Mouse (Mus musculus) intestine, embryonic 15.5 days (tissue): ENCODE measurements around the gene Ryr1. TPM values are rescaled to one million over a fixed set of nuclear protein-coding genes. Genes with fewer than 3 reads are reported as not detected.

Experiments used
- ATAC-seq: fragments of 200-750 bp; cut with Nextera tagmentation; 2 replicates; pipeline ENCODE4 v1.8.0; 2017; ENCODE audit warnings: moderate TSS enrichment, moderate library complexity
- H3K27ac ChIP-seq: fragments of 300-500 bp; sonication (generic); 2 replicates; pipeline ENCODE4 v1.5.1; 2015; ENCODE audit warnings: mild to moderate bottlenecking, inconsistent platforms
- H3K27me3 ChIP-seq: fragments of 300-500 bp; sonication (generic); replicated peaks from 2 replicates; pipeline ENCODE4 v1.6.1; 2015; ENCODE audit warnings: inconsistent platforms
- H3K36me3 ChIP-seq: fragments of 300-500 bp; sonication (generic); 2 replicates; pipeline ENCODE4 v1.6.1; 2015; ENCODE audit warnings: inconsistent platforms
- H3K4me1 ChIP-seq: fragments of 300-500 bp; sonication (generic); replicated peaks from 2 replicates; pipeline ENCODE4 v1.6.1; 2015; ENCODE audit warnings: inconsistent platforms
- H3K4me2 ChIP-seq: fragments of 300-500 bp; sonication (generic); replicated peaks from 2 replicates; pipeline ENCODE4 v1.6.1; 2015; ENCODE audit warnings: mild to moderate bottlenecking, inconsistent platforms
- H3K4me3 ChIP-seq: fragments of 300-500 bp; sonication (generic); replicated peaks from 2 replicates; pipeline ENCODE4 v1.5.1; 2015; ENCODE audit warnings: inconsistent platforms
- H3K9ac ChIP-seq: fragments of 300-500 bp; sonication (generic); 2 replicates; pipeline ENCODE4 v1.6.1; 2015; ENCODE audit warnings: inconsistent platforms
- H3K9me3 ChIP-seq: fragments of 300-500 bp; sonication (generic); 2 replicates; pipeline ENCODE4 v1.6.1; 2016; ENCODE audit warnings: inconsistent platforms
- WGBS: fragments of 180-500 bp; shearing (Covaris S2); methylation state at CpG from one replicate; pipeline ENCODE4 v1.1.7; 2015; 5-methylcytosine and 5-hydroxymethylcytosine counted together
- polyA plus RNA-seq: library from polyadenylated mRNA; unstranded; fragments of >200 nt; fragmentation: Nextera tagmentation; extraction: Ambion mirVana; gene quantifications from 2 replicates; pipeline ENCODE4 v1.2.1, GENCODE M21; 2015

Gene Ryr1
- polyA plus RNA-seq, result 0.67 and 1.00 TPM in 2 replicates

- H3K9me3 ChIP-seq, result no peaks in the 10 kb centered on the region
- no peaks in the 10 kb centered on the region for H3K36me3 ChIP-seq
- 1% methylated on average over 16 of the region's 16 CpGs for whole genome bisulfite sequencing
- ATAC-seq, result peak; percentile 87
- H3K27me3 ChIP-seq, result no peaks in the 10 kb centered on the region
- peak within 1 kb of the TSS; percentile 39 for H3K9ac ChIP-seq
- peak within 1 kb of the TSS; percentile 94 for H3K4me2 ChIP-seq
- H3K4me1 ChIP-seq, result peaks cover 18% of the 10 kb centered on the region
- H3K4me3 ChIP-seq, result peak within 1 kb of the TSS; percentile 45
- H3K27ac ChIP-seq, result no peak within 1 kb of the TSS
Measured at GRCm38 (mm10) chr7:29124970-29125369, at the start of gene Ryr1. TSS of gene Ryr1 (minus strand) at chr7:29125179.

GRCm38 (mm10) chr7:29172390-29173016, 47.5 kb upstream of the Ryr1 start:
- Histone ChIP-seq H3K4me3 (0 out of 2 replicates have a peak overlapping the region, but pooled peaks have one; percentile 58), H3K27ac (no peak overlapping the region), H3K4me1 (peaks cover 32% of the 10 kb centered on the region), H3K9me3 (no peaks in the 10 kb centered on the region), H3K4me2 (no peak overlapping the region), H3K27me3 (peaks cover 41% of the 10 kb centered on the region), H3K9ac (no peak overlapping the region), H3K36me3 (peaks cover 36% of the 10 kb centered on the region)
- WGBS, result 49% methylated on average over 32 of the region's 32 CpGs
- ATAC-seq, result no peak

GRCm38 (mm10) chr7:29171562-29172097, 46.7 kb upstream of the Ryr1 start:
- Histone ChIP-seq H3K27me3 (peaks cover 41% of the 10 kb centered on the region), H3K36me3 (peaks cover 36% of the 10 kb centered on the region), H3K9me3 (no peaks in the 10 kb centered on the region), H3K4me3 (peak overlapping the region; percentile 58), H3K4me2 (peak overlapping the region; percentile 89), H3K4me1 (peaks cover 32% of the 10 kb centered on the region), H3K27ac (no peak overlapping the region), H3K9ac (peak overlapping the region; percentile 41)
- 6% methylated on average over 34 of the region's 34 CpGs for WGBS
- no peak for ATAC-seq

GRCm38 (mm10) chr7:29170755-29171561, 46.0 kb upstream of the Ryr1 start:
- H3K9me3 ChIP-seq, result no peaks in the 10 kb centered on the region
- H3K4me3 ChIP-seq, result peak overlapping the region; percentile 58
- H3K27me3 ChIP-seq, result peaks cover 41% of the 10 kb centered on the region
- peak overlapping the region; percentile 89 for H3K4me2 ChIP-seq
- H3K4me1 ChIP-seq, result peaks cover 32% of the 10 kb centered on the region
- H3K9ac ChIP-seq, result peak overlapping the region; percentile 41
- H3K27ac ChIP-seq, result no peak overlapping the region
- WGBS, result 2% methylated on average over 43 of the region's 43 CpGs
- peaks cover 30% of the 10 kb centered on the region for H3K36me3 ChIP-seq
- peak; percentile 6 for ATAC-seq

GRCm38 (mm10) chr7:29170066-29170754, 45.2 kb upstream of the Ryr1 start, which contains the start of the genes Ggn and Spred3:
TSS of gene Ggn (plus strand) at chr7:29170210.
TSS of gene Spred3 (minus strand) at chr7:29170411.
- peaks cover 41% of the 10 kb centered on the region for H3K27me3 ChIP-seq
- no peaks in the 10 kb centered on the region for H3K9me3 ChIP-seq
- peak; percentile 73 for ATAC-seq
- H3K4me1 ChIP-seq, result peaks cover 32% of the 10 kb centered on the region
- peak within 1 kb of the TSS; percentile 89 for H3K4me2 ChIP-seq
- peaks cover 24% of the 10 kb centered on the region for H3K36me3 ChIP-seq
- peak within 1 kb of the TSS; percentile 41 for H3K9ac ChIP-seq
- peak within 1 kb of the TSS; percentile 58 for H3K4me3 ChIP-seq
- under 1% methylated on average over 30 of the region's 30 CpGs for WGBS
- peak within 1 kb of the TSS; percentile 77 for H3K27ac ChIP-seq

- H3K9ac ChIP-seq, result peak overlapping the region; percentile 41
- H3K4me1 ChIP-seq, result peaks cover 32% of the 10 kb centered on the region
- H3K9me3 ChIP-seq, result no peaks in the 10 kb centered on the region
- H3K4me3 ChIP-seq, result peak overlapping the region; percentile 58
- H3K4me2 ChIP-seq, result peak overlapping the region; percentile 89
- H3K27me3 ChIP-seq, result peaks cover 41% of the 10 kb centered on the region
- under 1% methylated on average over 35 of the region's 39 CpGs for WGBS
- H3K27ac ChIP-seq, result peak overlapping the region; percentile 77
- peak; percentile 84 for ATAC-seq
- peaks cover 16% of the 10 kb centered on the region for H3K36me3 ChIP-seq
Measured at GRCm38 (mm10) chr7:29169231-29170065, 44.5 kb upstream of the Ryr1 start.

- Histone ChIP-seq H3K4me1 (peaks cover 32% of the 10 kb centered on the region), H3K27me3 (peaks cover 35% of the 10 kb centered on the region), H3K4me2 (peak overlapping the region; percentile 89), H3K27ac (no peak overlapping the region; the same call in 1 of the 2 replicates), H3K9ac (peak overlapping the region; percentile 41), H3K36me3 (peaks cover 11% of the 10 kb centered on the region), H3K9me3 (no peaks in the 10 kb centered on the region), H3K4me3 (peak overlapping the region; percentile 58)
- no peak for ATAC-seq
- under 1% methylated on average over 14 of the region's 14 CpGs for WGBS
Measured at GRCm38 (mm10) chr7:29168791-29169230, 43.8 kb upstream of the Ryr1 start.

- Histone ChIP-seq H3K36me3 (0 out of 2 replicates have a peak, but pooled peaks cover 6% of the 10 kb centered on the region), H3K27me3 (peaks cover 29% of the 10 kb centered on the region), H3K27ac (no peak overlapping the region), H3K4me2 (peak overlapping the region; percentile 89), H3K4me1 (peaks cover 32% of the 10 kb centered on the region), H3K9ac (no peak overlapping the region), H3K4me3 (peak overlapping the region; percentile 58), H3K9me3 (no peaks in the 10 kb centered on the region)
- WGBS, result 13% methylated on average over 10 of the region's 10 CpGs
- ATAC-seq, result no peak
Measured at GRCm38 (mm10) chr7:29168121-29168695, 43.2 kb upstream of the Ryr1 start.

- Histone ChIP-seq H3K4me3 (no peak overlapping the region), H3K4me2 (peak overlapping the region; percentile 89; the same call in 1 of the 2 replicates), H3K36me3 (0 out of 2 replicates have a peak, but pooled peaks cover under 1% of the 10 kb centered on the region), H3K27me3 (peaks cover 23% of the 10 kb centered on the region), H3K9me3 (no peaks in the 10 kb centered on the region), H3K9ac (no peak overlapping the region), H3K27ac (no peak overlapping the region), H3K4me1 (peaks cover 35% of the 10 kb centered on the region)
- 33% methylated on average over 19 of the region's 19 CpGs for WGBS
- ATAC-seq, result no peak
Measured at GRCm38 (mm10) chr7:29167656-29168055, 42.7 kb upstream of the Ryr1 start.

- ATAC-seq, result peak; percentile 91
- H3K9me3 ChIP-seq, result no peaks in the 10 kb centered on the region
- WGBS, result 14% methylated on average over 9 of the region's 9 CpGs
- peaks cover 16% of the 10 kb centered on the region for H3K27me3 ChIP-seq
- no peaks in the 10 kb centered on the region for H3K36me3 ChIP-seq
- H3K27ac ChIP-seq, result no peak overlapping the region
- H3K9ac ChIP-seq, result no peak overlapping the region
- H3K4me2 ChIP-seq, result peak overlapping the region; percentile 16
- H3K4me3 ChIP-seq, result no peak overlapping the region
- H3K4me1 ChIP-seq, result peaks cover 5% of the 10 kb centered on the region; the same call in 1 of the 2 replicates
Measured at GRCm38 (mm10) chr7:29162750-29163525, 38.0 kb upstream of the Ryr1 start.
